Mouse (Mus musculus): ENCODE results near the gene Tjap1. TPM values are rescaled to one million over a fixed set of nuclear protein-coding genes. Genes with fewer than 3 reads are reported as not detected.

Gene Tjap1
- total and polyA plus RNA-seq, 2 experiments from 2014 or later: 20.1 to 31.9 TPM

GRCm38 (mm10) chr17:46237079-46237478, 45.7 kb downstream of the Tjap1 start:
- Histone ChIP-seq H3K27me3 (ENCODE audit: control insufficient read depth, insufficient read depth, low read length) (no peaks in the 10 kb centered on the region), H3K4me3 (ENCODE audit: low read depth, low read length) (no peak overlapping the region), H3K4me1 (ENCODE audit: control insufficient read depth, insufficient read depth) (no peaks in the 10 kb centered on the region; the same call in 1 of the 2 replicates), H3K9ac (replicated peaks; ENCODE audit: low read depth, low read length) (no peak overlapping the region), H3K36me3 (replicated peaks; ENCODE audit: control insufficient read depth, insufficient read depth, low read length) (peaks cover 76% of the 10 kb centered on the region), H3K27ac (ENCODE audit: low read depth) (no peak overlapping the region), H3K9me3 (replicated peaks; ENCODE audit: control insufficient read depth, low read length) (no peaks in the 10 kb centered on the region), H3K4me2 (ENCODE audit: low read depth, low read length) (no peak overlapping the region)
- no peak for ATAC-seq (ENCODE audit: insufficient read depth, low read depth)
- 82% methylated on average over 6 of the region's 6 CpGs for WGBS
- no peak for DNase-seq (ENCODE audit: low spot score)
- TF ChIP-seq CTCF (IDR thresholded peaks at IDR 0.05; ENCODE audit: low read depth): no peak
- TF ChIP-seq EP300 (IDR thresholded peaks at IDR 0.05; ENCODE audit: low read depth): no peak

GRCm38 (mm10) chr17:46236067-46236466, 46.8 kb downstream of the Tjap1 start:
- H3K9me3 ChIP-seq (replicated peaks; ENCODE audit: control insufficient read depth, low read length): no peaks in the 10 kb centered on the region
- H3K4me3 ChIP-seq (ENCODE audit: low read depth, low read length): no peak overlapping the region
- H3K27ac ChIP-seq (ENCODE audit: low read depth): no peak overlapping the region
- no peak for ATAC-seq (ENCODE audit: insufficient read depth, low read depth)
- WGBS: 81% methylated on average over 1 of the region's 1 CpGs
- no peak overlapping the region for H3K9ac ChIP-seq (replicated peaks; ENCODE audit: low read depth, low read length)
- no peaks in the 10 kb centered on the region; the same call in 1 of the 2 replicates for H3K4me1 ChIP-seq (ENCODE audit: control insufficient read depth, insufficient read depth)
- DNase-seq (ENCODE audit: low spot score): no peak
- no peak for TF ChIP-seq CTCF (IDR thresholded peaks at IDR 0.05; ENCODE audit: low read depth)
- TF ChIP-seq EP300 (IDR thresholded peaks at IDR 0.05; ENCODE audit: low read depth): no peak
- H3K27me3 ChIP-seq (ENCODE audit: control insufficient read depth, insufficient read depth, low read length): no peaks in the 10 kb centered on the region
- H3K4me2 ChIP-seq (ENCODE audit: low read depth, low read length): no peak overlapping the region
- peaks cover 73% of the 10 kb centered on the region for H3K36me3 ChIP-seq (replicated peaks; ENCODE audit: control insufficient read depth, insufficient read depth, low read length)

GRCm38 (mm10) chr17:46227576-46227975, 55.2 kb downstream of the Tjap1 start:
- H3K9me3 ChIP-seq (replicated peaks; ENCODE audit: control insufficient read depth, low read length): no peaks in the 10 kb centered on the region

DNA sequence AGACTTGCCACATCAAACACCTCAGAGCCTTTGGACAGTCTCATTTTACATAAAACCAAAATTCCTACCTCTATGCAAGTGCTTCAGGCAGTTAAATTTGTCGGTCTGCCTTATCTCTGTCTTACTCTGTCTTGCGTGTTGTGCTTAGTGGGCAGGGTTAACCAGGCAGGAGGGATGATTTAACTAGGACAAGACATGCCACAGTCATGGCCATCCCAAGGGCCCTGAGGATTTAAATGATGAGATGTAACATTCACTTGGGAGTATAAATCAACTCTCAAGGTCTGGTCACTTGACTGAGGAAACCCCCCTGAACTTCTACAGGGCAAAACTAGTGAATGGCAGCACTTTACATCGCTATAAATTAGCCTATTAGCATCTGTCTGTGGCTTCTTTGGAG, 61.2 kb downstream of the Tjap1 start:
- no peak for ATAC-seq (ENCODE audit: insufficient read depth, low read depth)
- TF ChIP-seq EP300 (IDR thresholded peaks at IDR 0.05; ENCODE audit: low read depth) (no peak), CTCF (IDR thresholded peaks at IDR 0.05; ENCODE audit: low read depth) (no peak)
- Histone ChIP-seq H3K9ac (replicated peaks; ENCODE audit: low read depth, low read length) (no peak overlapping the region), H3K27me3 (ENCODE audit: control insufficient read depth, insufficient read depth, low read length) (no peaks in the 10 kb centered on the region), H3K4me1 (ENCODE audit: control insufficient read depth, insufficient read depth) (no peaks in the 10 kb centered on the region), H3K36me3 (replicated peaks; ENCODE audit: control insufficient read depth, insufficient read depth, low read length) (peaks cover 96% of the 10 kb centered on the region), H3K9me3 (replicated peaks; ENCODE audit: control insufficient read depth, low read length) (no peaks in the 10 kb centered on the region), H3K4me2 (ENCODE audit: low read depth, low read length) (no peak overlapping the region), H3K27ac (ENCODE audit: low read depth) (no peak overlapping the region), H3K4me3 (ENCODE audit: low read depth, low read length) (no peak overlapping the region)
- WGBS: 77% methylated on average over 3 of the region's 3 CpGs
- no peak for DNase-seq (ENCODE audit: low spot score)

More at GRCm38 (mm10) chr17:46227576-46227975, 55.2 kb downstream of the Tjap1 start:
- TF ChIP-seq CTCF (IDR thresholded peaks at IDR 0.05; ENCODE audit: low read depth) (no peak), EP300 (IDR thresholded peaks at IDR 0.05; ENCODE audit: low read depth) (no peak)
- ATAC-seq (ENCODE audit: insufficient read depth, low read depth) (no peak), DNase-seq (ENCODE audit: low spot score) (no peak)
- no peak overlapping the region for H3K27ac ChIP-seq (ENCODE audit: low read depth)
- H3K27me3 ChIP-seq (ENCODE audit: control insufficient read depth, insufficient read depth, low read length): no peaks in the 10 kb centered on the region
- WGBS: 90% methylated on average over 7 of the region's 7 CpGs
- H3K4me3 ChIP-seq (ENCODE audit: low read depth, low read length): no peak overlapping the region
- H3K9ac ChIP-seq (replicated peaks; ENCODE audit: low read depth, low read length): no peak overlapping the region
- H3K36me3 ChIP-seq (replicated peaks; ENCODE audit: control insufficient read depth, insufficient read depth, low read length): peaks cover 89% of the 10 kb centered on the region
- H3K4me2 ChIP-seq (ENCODE audit: low read depth, low read length): no peak overlapping the region
- no peaks in the 10 kb centered on the region for H3K4me1 ChIP-seq (ENCODE audit: control insufficient read depth, insufficient read depth)

- Histone ChIP-seq H3K4me2 (ENCODE audit: low read depth, low read length) (no peak overlapping the region), H3K27me3 (ENCODE audit: control insufficient read depth, insufficient read depth, low read length) (no peaks in the 10 kb centered on the region), H3K36me3 (replicated peaks; ENCODE audit: control insufficient read depth, insufficient read depth, low read length) (peaks cover 87% of the 10 kb centered on the region), H3K9me3 (replicated peaks; ENCODE audit: control insufficient read depth, low read length) (no peaks in the 10 kb centered on the region), H3K27ac (ENCODE audit: low read depth) (no peak overlapping the region), H3K4me1 (ENCODE audit: control insufficient read depth, insufficient read depth) (no peaks in the 10 kb centered on the region), H3K9ac (replicated peaks; ENCODE audit: low read depth, low read length) (no peak overlapping the region), H3K4me3 (ENCODE audit: low read depth, low read length) (no peak overlapping the region)
- DNase-seq (ENCODE audit: low spot score) (no peak), ATAC-seq (ENCODE audit: insufficient read depth, low read depth) (no peak)
- WGBS: 95% methylated on average over 3 of the region's 3 CpGs
- TF ChIP-seq CTCF (IDR thresholded peaks at IDR 0.05; ENCODE audit: low read depth) (no peak), EP300 (IDR thresholded peaks at IDR 0.05; ENCODE audit: low read depth) (no peak)
Measured at GRCm38 (mm10) chr17:46210550-46210949, 72.3 kb downstream of the Tjap1 start.

MicroRNA genes within 50 kb of the gene (microRNA counts, 519-probe panel; counts per million panel counts)
- microRNA mmu-miR-693-3p: not detected
- microRNA mmu-miR-693-5p: not detected

Small RNA genes within 50 kb of the gene (microRNA-seq; reads per million reads assigned to microRNA genes)
- gene Mir693: not detected

Other genes with a start within 250 kb of the Tjap1 start
- 76.6 and 86.5 TPM in 2 replicates for gene Mrps18a, start 172.0 kb downstream of the Tjap1 start, total RNA-seq (2014; rRNA removed; ENCODE audit: low replicate concordance)
- gene Mrps18a, start 172.0 kb downstream of the Tjap1 start, polyA plus RNA-seq (2015; fragmentation: Nextera tagmentation; extraction: Ambion mirVana): 169 and 174 TPM in 2 replicates
- gene Rsph9, start 138.8 kb downstream of the Tjap1 start, total RNA-seq (2014; rRNA removed; ENCODE audit: low replicate concordance): 0.27 and 4.5 TPM in 2 replicates
- gene Rsph9, start 138.8 kb downstream of the Tjap1 start, polyA plus RNA-seq (2015; fragmentation: Nextera tagmentation; extraction: Ambion mirVana): 4.2 and 4.7 TPM in 2 replicates
- gene Mad2l1bp, start 129.5 kb downstream of the Tjap1 start, total RNA-seq (2014; rRNA removed; ENCODE audit: low replicate concordance): 19.1 and 26.9 TPM in 2 replicates
- 32.5 and 32.6 TPM in 2 replicates for gene Mad2l1bp, start 129.5 kb downstream of the Tjap1 start, polyA plus RNA-seq (2015; fragmentation: Nextera tagmentation; extraction: Ambion mirVana)
- gene Gtpbp2, start 122.0 kb downstream of the Tjap1 start, total RNA-seq (2014; rRNA removed; ENCODE audit: low replicate concordance): 66.4 and 99.0 TPM in 2 replicates
- gene Gtpbp2, start 122.0 kb downstream of the Tjap1 start, polyA plus RNA-seq (2015; fragmentation: Nextera tagmentation; extraction: Ambion mirVana): 24.5 and 25.8 TPM in 2 replicates
- 11.0 and 13.0 TPM in 2 replicates for gene Polh, start 80.4 kb downstream of the Tjap1 start, total RNA-seq (2014; rRNA removed; ENCODE audit: low replicate concordance)
- 7.8 and 7.9 TPM in 2 replicates for gene Polh, start 80.4 kb downstream of the Tjap1 start, polyA plus RNA-seq (2015; fragmentation: Nextera tagmentation; extraction: Ambion mirVana)
- 22.6 and 28.9 TPM in 2 replicates for gene Xpo5, start 80.2 kb downstream of the Tjap1 start, total RNA-seq (2014; rRNA removed; ENCODE audit: low replicate concordance)
- gene Xpo5, start 80.2 kb downstream of the Tjap1 start, polyA plus RNA-seq (2015; fragmentation: Nextera tagmentation; extraction: Ambion mirVana): 9.9 and 11.7 TPM in 2 replicates
- gene Polr1c, start 35.0 kb downstream of the Tjap1 start, total RNA-seq (2014; rRNA removed; ENCODE audit: low replicate concordance): 35.7 and 38.3 TPM in 2 replicates
- gene Polr1c, start 35.0 kb downstream of the Tjap1 start, polyA plus RNA-seq (2015; fragmentation: Nextera tagmentation; extraction: Ambion mirVana): 27.2 TPM in 2 replicates
- gene Yipf3, start 34.9 kb downstream of the Tjap1 start, total RNA-seq (2014; rRNA removed; ENCODE audit: low replicate concordance): 16.0 and 21.3 TPM in 2 replicates
- 68.5 and 78.4 TPM in 2 replicates for gene Yipf3, start 34.9 kb downstream of the Tjap1 start, polyA plus RNA-seq (2015; fragmentation: Nextera tagmentation; extraction: Ambion mirVana)
- 1.3 and 1.5 TPM in 2 replicates for gene Lrrc73, start 29.5 kb downstream of the Tjap1 start, total RNA-seq (2014; rRNA removed; ENCODE audit: low replicate concordance)
- 0.26 and 0.45 TPM in 2 replicates for gene Lrrc73, start 29.5 kb downstream of the Tjap1 start, polyA plus RNA-seq (2015; fragmentation: Nextera tagmentation; extraction: Ambion mirVana)
- 1.7 TPM in 1 of 2 replicates, not detected in the other for gene Dlk2, start 14.4 kb upstream of the Tjap1 start, total RNA-seq (2014; rRNA removed; ENCODE audit: low replicate concordance)
- gene Dlk2, start 14.4 kb upstream of the Tjap1 start, polyA plus RNA-seq (2015; fragmentation: Nextera tagmentation; extraction: Ambion mirVana): 0.16 and 0.43 TPM in 2 replicates
- gene Abcc10, start 45.3 kb upstream of the Tjap1 start, total RNA-seq (2014; rRNA removed; ENCODE audit: low replicate concordance): 5.8 and 6.8 TPM in 2 replicates
- gene Abcc10, start 45.3 kb upstream of the Tjap1 start, polyA plus RNA-seq (2015; fragmentation: Nextera tagmentation; extraction: Ambion mirVana): 3.6 and 4.1 TPM in 2 replicates
- gene Zfp318, start 100.7 kb upstream of the Tjap1 start, total RNA-seq (2014; rRNA removed; ENCODE audit: low replicate concordance): 5.3 and 18.1 TPM in 2 replicates
- 4.2 and 4.4 TPM in 2 replicates for gene Zfp318, start 100.7 kb upstream of the Tjap1 start, polyA plus RNA-seq (2015; fragmentation: Nextera tagmentation; extraction: Ambion mirVana)
- 1.5 TPM in 1 of 2 replicates, not detected in the other for gene Crip3, start 145.9 kb upstream of the Tjap1 start, total RNA-seq (2014; rRNA removed; ENCODE audit: low replicate concordance)
- gene Crip3, start 145.9 kb upstream of the Tjap1 start, polyA plus RNA-seq (2015; fragmentation: Nextera tagmentation; extraction: Ambion mirVana): 0.48 and 1.00 TPM in 2 replicates
- not detected in 2 replicates for gene Slc22a7, start 155.4 kb upstream of the Tjap1 start, total RNA-seq (2014; rRNA removed; ENCODE audit: low replicate concordance)
- gene Slc22a7, start 155.4 kb upstream of the Tjap1 start, polyA plus RNA-seq (2015; fragmentation: Nextera tagmentation; extraction: Ambion mirVana): not detected in 2 replicates
- gene Ttbk1, start 204.6 kb upstream of the Tjap1 start, total RNA-seq (2014; rRNA removed; ENCODE audit: low replicate concordance): 0.31 and 0.80 TPM in 2 replicates
- 0.04 TPM in 2 replicates for gene Ttbk1, start 204.6 kb upstream of the Tjap1 start, polyA plus RNA-seq (2015; fragmentation: Nextera tagmentation; extraction: Ambion mirVana)
- gene Dnph1, start 213.7 kb upstream of the Tjap1 start, total RNA-seq (2014; rRNA removed; ENCODE audit: low replicate concordance): 7.0 and 16.0 TPM in 2 replicates
- 9.1 and 10.0 TPM in 2 replicates for gene Dnph1, start 213.7 kb upstream of the Tjap1 start, polyA plus RNA-seq (2015; fragmentation: Nextera tagmentation; extraction: Ambion mirVana)

Data from heart, postnatal 0 days (tissue).